Mouse (Mus musculus): Measurements from ENCODE around the gene Zfp758.
"Not testable (repeated sequence)": the region's sequence is repeated elsewhere in the genome, so short reads cannot be mapped to it uniquely, and the experiment has no call there.

Gene Zfp758

GRCm38 (mm10) chr17:22361101-22361781 is at the start of gene Zfp758, which contains the start of gene Zfp944:
Gene Zfp758 (plus strand): TSS chr17:22361453.
Gene Zfp944 (minus strand): TSS chr17:22361400.
- POLR2A ChIA-PET = interaction anchor here in 2 of 4 experiments (0.6 to 2.4 kb wide), 7 partner anchors 8 to 399 kb away, joined by 3 to 8 read pairs (median 3); partner anchors contain the start of genes CT030661.1 (in 1 of the 2) and Zfp946 (in 1 of the 2)
- CTCF ChIA-PET = not testable (repeated sequence)

GRCm38 (mm10) chr17:22314219-22314618 is 47.0 kb upstream of the Zfp758 start:
- ChIA-PET CTCF (interaction anchor here in 2 of 4 experiments (1.2 to 1.5 kb wide), 2 partner anchors 89 kb away, joined by 3 to 16 read pairs; partner anchors contain the start of gene Zfp994 (in 2 of the 2)), POLR2A (interaction anchor here in 3 of 4 experiments (0.7 to 2.2 kb wide), 9 partner anchors 18 to 581 kb away, joined by 3 to 53 read pairs (median 6); partner anchors contain the start of genes Zfp994 (in 3 of the 3), Zfp758 (in 1 of the 3) and Zfp944 (in 1 of the 3))

GRCm38 (mm10) chr17:22314730-22315226 is 46.5 kb upstream of the Zfp758 start, which contains the start of gene CT030661.1:
Gene CT030661.1 (minus strand): TSS chr17:22314837.
- POLR2A ChIA-PET = interaction anchor here in 3 of 4 experiments (0.9 to 2.2 kb wide), 8 partner anchors 18 to 581 kb away, joined by 3 to 53 read pairs (median 6); partner anchors contain the start of genes Zfp994 (in 3 of the 3), Zfp758 (in 1 of the 3) and Zfp944 (in 1 of the 3)
- CTCF ChIA-PET = interaction anchor here in 2 of 4 experiments (1.2 to 1.5 kb wide), 2 partner anchors 89 kb away, joined by 3 to 16 read pairs; partner anchors contain the start of gene Zfp994 (in 2 of the 2)

GRCm38 (mm10) chr17:22315247-22315646 is 46.0 kb upstream of the Zfp758 start:
- ChIA-PET POLR2A (interaction anchor here in 3 of 4 experiments (0.9 to 2.2 kb wide), 8 partner anchors 17 to 582 kb away, joined by 3 to 53 read pairs (median 6); partner anchors contain the start of genes Zfp994 (in 3 of the 3), Zfp758 (in 1 of the 3) and Zfp944 (in 1 of the 3)), CTCF (interaction anchor here in 2 of 4 experiments (1.2 to 1.5 kb wide), 2 partner anchors 90 kb away, joined by 3 to 16 read pairs; partner anchors contain the start of gene Zfp994 (in 2 of the 2))

- CTCF ChIA-PET = interaction anchor here in 2 of 4 experiments (1.4 kb wide), 2 partner anchors 58 kb away, joined by 3 to 10 read pairs; no protein-coding TSS in a partner anchor
Measured at GRCm38 (mm10) chr17:22352794-22353193, 8.5 kb upstream of the Zfp758 start.

GRCm38 (mm10) chr17:22360572-22360971 is 681 bp upstream of the Zfp758 start:
- POLR2A ChIA-PET = interaction anchor here in 1 of 4 experiments (1.0 to 2.4 kb wide), 4 partner anchors 9 to 63 kb away, joined by 3 to 8 read pairs (median 4); partner anchors contain the start of genes CT030661.1 and Zfp946
- CTCF ChIA-PET = no interaction called here

More at GRCm38 (mm10) chr17:22352794-22353193, 8.5 kb upstream of the Zfp758 start:
- POLR2A ChIA-PET = interaction anchor here in 1 of 4 experiments (0.8 kb wide), 1 partner anchor 17 kb away, joined by 3 read pairs; no protein-coding TSS in a partner anchor

GRCm38 (mm10) chr17:22363895-22364294 is 2.6 kb downstream of the Zfp758 start:
- ChIA-PET POLR2A (no interaction called here), CTCF (no interaction called here)

GRCm38 (mm10) chr17:22410756-22411155 is 49.5 kb downstream of the Zfp758 start:
- ChIA-PET POLR2A (no interaction called here), CTCF (interaction anchor here (0.5 to 1.4 kb wide), 9 partner anchors 32 to 360 kb away, joined by 3 to 10 read pairs (median 3); partner anchors contain the start of gene Zfp994 (in 1 of the 4))

GRCm38 (mm10) chr17:22417510-22417909 is 56.3 kb downstream of the Zfp758 start:
- POLR2A ChIA-PET = no interaction called here
- CTCF ChIA-PET = interaction anchor here in 1 of 4 experiments (1.2 kb wide), 1 partner anchor 9 kb away, joined by 3 read pairs; no protein-coding TSS in a partner anchor

GRCm38 (mm10) chr17:22423952-22424617 is 62.8 kb downstream of the Zfp758 start, which contains the start of gene Zfp946:
Gene Zfp946 (plus strand): TSS chr17:22424222.
- ChIA-PET POLR2A (interaction anchor here in 3 of 4 experiments (0.6 to 2.1 kb wide), 13 partner anchors 12 to 1140 kb away, joined by 3 to 8 read pairs (median 4); partner anchors contain the start of genes Zfp213 (in 1 of the 3), Zfp758 (in 1 of the 3), Zfp942 (in 1 of the 3) and Zfp943 (in 1 of the 3)), CTCF (interaction anchor here in 3 of 4 experiments (0.5 to 0.6 kb wide), 4 partner anchors 77 to 342 kb away, joined by 3 to 4 read pairs (median 3); no protein-coding TSS in a partner anchor)

- CTCF ChIA-PET = interaction anchor here in 2 of 4 experiments (0.5 to 0.6 kb wide), 2 partner anchors 206 to 404 kb away, joined by 3 read pairs; no protein-coding TSS in a partner anchor
Measured at GRCm38 (mm10) chr17:22424636-22425354, 63.5 kb downstream of the Zfp758 start.

More at GRCm38 (mm10) chr17:22424636-22425354, 63.5 kb downstream of the Zfp758 start:
- POLR2A ChIA-PET = interaction anchor here in 3 of 4 experiments (0.6 to 2.1 kb wide), 12 partner anchors 9 to 775 kb away, joined by 3 to 8 read pairs (median 4); partner anchors contain the start of genes Zfp758 (in 1 of the 3), Zfp942 (in 1 of the 3), Zfp943 (in 1 of the 3) and Zfp944 (in 1 of the 3)

Data from embryonic stem cell, embryonic (primary cell).